Mouse (Mus musculus): ENCODE results near the gene Spint3. TPM values are rescaled to one million over a fixed set of nuclear protein-coding genes. Genes with fewer than 3 reads are reported as not detected.
A peak's percentile ranks its signal among the peaks of the same experiment; 100 is the strongest.

Gene Spint3
- total RNA-seq, 2 experiments from 2014 or later: not detected

GRCm38 (mm10) chr2:164549963-164550894, 23.0 kb downstream of the Spint3 start:
- no peak for DNase-seq

DNA sequence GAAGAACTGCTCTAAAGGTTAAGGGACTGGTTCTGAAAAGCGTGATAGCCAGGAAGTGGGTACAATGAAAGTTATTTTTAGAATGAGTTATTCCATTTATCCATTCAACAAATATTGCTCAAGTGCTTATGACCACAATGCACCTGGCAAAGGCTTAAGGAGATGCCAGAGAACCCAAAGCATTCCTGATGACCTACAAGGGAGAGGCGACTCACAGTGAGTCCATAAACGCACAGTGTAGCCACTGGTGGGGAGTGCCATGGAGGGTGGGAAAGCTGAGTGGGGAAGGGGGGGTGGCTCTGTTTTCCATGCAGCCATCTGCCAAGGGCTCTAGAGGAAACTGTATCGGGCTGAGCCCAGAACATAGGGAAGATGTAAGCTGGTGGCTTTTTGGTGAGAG, 23.9 kb downstream of the Spint3 start:
- no peak for DNase-seq

DNA sequence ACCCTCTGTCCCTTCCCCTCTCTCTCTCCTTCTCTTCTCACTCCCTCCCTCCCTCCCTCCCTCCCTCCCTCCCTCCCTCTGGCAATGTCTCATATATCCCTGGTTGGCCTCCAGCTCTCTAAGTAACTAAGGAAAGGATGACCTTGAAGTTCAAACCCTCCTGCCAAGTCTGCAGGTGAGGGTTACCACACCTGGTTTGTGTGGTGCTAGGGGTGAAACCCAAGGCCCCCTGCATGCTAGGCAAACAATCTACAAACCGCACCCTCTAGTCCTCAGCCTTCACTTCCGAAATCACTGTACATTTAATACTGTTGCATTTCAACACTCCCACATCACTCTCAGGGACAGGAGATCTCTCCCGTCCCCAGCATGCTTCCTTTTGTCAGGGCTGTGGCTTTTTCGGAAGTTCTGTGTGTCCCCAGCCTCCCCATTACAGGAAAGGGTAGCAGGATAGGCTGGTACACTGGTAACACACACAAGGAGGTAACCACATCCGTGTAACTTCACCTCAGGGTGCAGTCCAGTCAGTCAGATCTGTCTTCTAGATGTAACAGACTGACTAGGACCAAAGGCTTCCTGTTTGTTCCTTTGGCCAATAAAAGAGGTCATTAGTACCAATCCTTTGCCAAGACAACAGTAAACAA, 28.7 kb downstream of the Spint3 start:
- DNase-seq: no peak

GRCm38 (mm10) chr2:164543745-164544144, 29.5 kb downstream of the Spint3 start:
- DNase-seq: no peak

DNA sequence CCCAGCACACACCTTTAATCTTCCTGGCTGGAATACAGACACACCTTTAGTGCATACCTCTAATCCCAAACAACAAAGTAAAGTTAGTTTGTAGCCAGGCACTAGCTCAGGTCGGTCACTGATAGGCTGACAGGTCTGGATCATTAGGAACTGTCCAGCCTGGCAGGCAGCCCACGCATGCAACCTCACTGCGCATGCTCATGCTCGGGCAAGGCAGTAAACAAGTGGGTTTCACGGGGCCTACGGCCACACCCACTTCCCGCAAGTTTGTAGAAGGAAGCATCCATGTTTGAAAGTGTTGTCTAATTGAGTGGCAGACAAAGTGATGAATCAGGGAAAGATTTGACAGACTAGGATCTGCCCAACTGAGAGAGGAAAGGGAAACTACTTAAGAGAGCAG, 30.7 kb downstream of the Spint3 start:
- DNase-seq: no peak

GRCm38 (mm10) chr2:164542132-164542531, 31.1 kb downstream of the Spint3 start:
- no peak for DNase-seq

DNA sequence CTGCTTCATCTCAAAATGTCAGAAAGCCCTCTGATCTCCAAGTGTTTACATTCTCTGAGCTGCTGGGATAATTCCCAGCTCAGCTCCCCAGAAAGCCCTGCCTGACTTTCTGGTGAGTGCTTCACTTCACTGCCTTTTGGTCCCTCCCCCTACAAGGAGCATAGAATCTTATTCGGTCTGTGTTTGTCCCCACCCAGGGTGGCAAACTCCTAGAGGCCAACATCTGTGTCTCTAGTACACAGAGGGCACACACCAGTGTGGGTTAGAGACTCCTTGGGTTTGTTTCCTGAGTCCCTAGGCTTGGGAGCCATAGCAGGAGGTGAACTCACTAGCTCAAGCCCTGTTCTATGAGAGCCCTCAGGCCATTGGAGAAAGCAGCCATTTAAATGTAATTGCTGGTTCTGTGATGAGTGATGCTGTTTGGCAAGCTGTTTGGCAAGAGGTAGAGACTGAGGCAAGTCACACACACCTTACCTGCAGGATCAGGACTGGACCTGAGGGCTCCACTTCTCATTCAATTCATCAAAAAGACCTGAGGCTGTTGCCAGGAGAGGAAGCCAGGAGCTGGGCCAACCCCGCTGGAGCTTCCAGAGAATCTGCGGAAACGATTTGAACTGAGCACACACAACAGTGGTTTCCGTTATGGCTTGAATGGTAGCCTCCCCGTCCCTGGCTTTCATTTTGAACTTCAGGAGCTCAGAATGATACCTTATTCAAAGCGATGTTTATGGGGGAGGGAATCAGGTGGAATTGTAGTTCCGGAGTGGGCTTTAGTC, 32.4 kb downstream of the Spint3 start:
- peak; percentile 25 for DNase-seq

DNA sequence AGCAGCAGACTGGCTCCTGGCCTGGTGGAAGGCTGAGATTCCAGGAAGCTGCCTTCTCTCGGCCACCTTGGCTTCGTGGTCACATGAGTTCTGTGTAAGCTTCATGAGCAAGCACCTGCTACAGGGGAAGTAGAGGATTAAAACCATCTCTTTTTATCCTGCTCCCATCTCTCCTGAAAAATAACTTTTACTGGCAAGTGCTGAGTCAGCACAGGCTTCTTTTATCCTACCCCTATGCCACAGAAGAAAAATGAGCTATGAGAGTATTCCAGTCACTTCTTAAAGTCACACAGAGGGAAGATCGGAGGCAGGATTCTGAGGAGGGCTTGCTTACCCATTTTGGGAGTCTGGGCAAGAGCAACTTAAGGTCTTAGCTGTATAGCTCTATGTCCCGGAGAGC, 36.3 kb downstream of the Spint3 start:
- DNase-seq: no peak

- no peak for DNase-seq
Observed at GRCm38 (mm10) chr2:164534315-164534714, 38.9 kb downstream of the Spint3 start.

DNA sequence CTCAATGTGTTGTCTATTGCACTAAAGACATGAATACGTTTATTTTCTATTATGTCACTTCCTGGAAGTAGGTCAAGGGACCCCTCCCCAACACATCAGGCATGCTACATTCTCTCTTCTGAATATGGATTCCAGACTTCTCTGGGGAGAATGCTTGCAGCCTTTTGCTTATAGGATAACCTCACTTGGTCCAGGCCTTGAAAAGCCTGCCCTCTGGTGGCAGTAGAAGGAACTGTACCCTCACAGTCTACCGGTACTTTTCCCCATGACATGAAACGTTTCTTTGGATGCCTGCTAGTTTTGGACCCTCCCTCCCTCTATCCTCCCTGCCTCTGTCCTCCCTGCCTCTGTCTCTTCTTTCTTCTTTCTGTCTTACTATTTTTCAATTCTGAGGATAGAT, 42.1 kb downstream of the Spint3 start:
- DNase-seq: peak; percentile 70

GRCm38 (mm10) chr2:164528557-164528956, 44.7 kb downstream of the Spint3 start:
- no peak for DNase-seq

GRCm38 (mm10) chr2:164523301-164523773, 49.9 kb downstream of the Spint3 start:
- no peak for DNase-seq

- no peak for DNase-seq
Observed at GRCm38 (mm10) chr2:164522280-164522679, 51.0 kb downstream of the Spint3 start.

- DNase-seq: no peak
Observed at GRCm38 (mm10) chr2:164521841-164522240, 51.4 kb downstream of the Spint3 start.

- peak; percentile 29 for DNase-seq
Observed at GRCm38 (mm10) chr2:164520782-164521181, 52.5 kb downstream of the Spint3 start.

Other genes starting within 250 kb of the Spint3 start
- not detected for gene Svs5, start 240.7 kb downstream of the Spint3 start, total RNA-seq (2021)
- 1 to 10 TPM in 1 of 2 experiments, not detected in 1; 1.4 TPM for gene Slpi, start 184.4 kb downstream of the Spint3 start, total RNA-seq (2021)
- gene Rbpjl, start 170.3 kb downstream of the Spint3 start, total RNA-seq (2021): under 1 TPM; 0.05 to 0.07 TPM
- gene Matn4, start 168.3 kb downstream of the Spint3 start, total RNA-seq (2021): 1 to 10 TPM; 5.8 to 7.8 TPM
- gene Sdc4, start 129.6 kb downstream of the Spint3 start, total RNA-seq (2021): 10 to 100 TPM; 52.5 TPM
- 10 to 100 TPM; 16.8 to 18.4 TPM for gene Sys1, start 116.5 kb downstream of the Spint3 start, total RNA-seq (2021)
- 1 to 10 TPM in 1 of 2 experiments, not detected in 1; 3.3 TPM for gene Gm20458, start 112.5 kb downstream of the Spint3 start, total RNA-seq (2021)
- not detected for gene Trp53tg5, start 99.7 kb downstream of the Spint3 start, total RNA-seq (2021)
- 10 to 100 TPM; 13.0 to 17.7 TPM for gene Dbndd2, start 87.4 kb downstream of the Spint3 start, total RNA-seq (2021)
- 10 to 100 TPM; 44.3 to 51.3 TPM for gene Pigt, start 75.9 kb downstream of the Spint3 start, total RNA-seq (2021)
- gene Wfdc2, start 11.0 kb downstream of the Spint3 start, total RNA-seq (2021): not detected
- gene Wfdc6a, start 12.0 kb upstream of the Spint3 start, total RNA-seq (2021): not detected
- not detected for gene Eppin, start 20.1 kb upstream of the Spint3 start, total RNA-seq (2021)
- not detected for gene Wfdc6b, start 40.1 kb upstream of the Spint3 start, total RNA-seq (2021)
- not detected for gene Wfdc8, start 40.2 kb upstream of the Spint3 start, total RNA-seq (2021)
- gene Wfdc16, start 65.3 kb upstream of the Spint3 start, total RNA-seq (2021): not detected
- gene Wfdc10, start 82.6 kb upstream of the Spint3 start, total RNA-seq (2021): not detected
- gene Wfdc9, start 83.1 kb upstream of the Spint3 start, total RNA-seq (2021): not detected
- gene Wfdc11, start 100.6 kb upstream of the Spint3 start, total RNA-seq (2021): not detected
- not detected for gene Wfdc13, start 111.6 kb upstream of the Spint3 start, total RNA-seq (2021)
- not detected for gene Spint4, start 125.0 kb upstream of the Spint3 start, total RNA-seq (2021)
- not detected for gene Spint5, start 141.8 kb upstream of the Spint3 start, total RNA-seq (2021)
- gene Wfdc3, start 172.5 kb upstream of the Spint3 start, total RNA-seq (2021): not detected
- gene Dnttip1, start 172.5 kb upstream of the Spint3 start, total RNA-seq (2021): 10 to 100 TPM; 27.4 to 31.9 TPM
- gene Ube2c, start 196.4 kb upstream of the Spint3 start, total RNA-seq (2021): 10 to 100 TPM; 14.2 to 16.9 TPM
- gene Tnnc2, start 206.5 kb upstream of the Spint3 start, total RNA-seq (2021): over 10,000 TPM; 13,775 to 14,965 TPM
- 10 to 100 TPM; 18.1 to 20.5 TPM for gene Snx21, start 212.4 kb upstream of the Spint3 start, total RNA-seq (2021)
- gene Acot8, start 231.4 kb upstream of the Spint3 start, total RNA-seq (2021): 10 to 100 TPM in 1 of 2 experiments, 1 to 10 TPM in 1; 9.7 to 10.4 TPM
- 1 to 10 TPM; 1.2 to 1.4 TPM for gene Zswim3, start 231.6 kb upstream of the Spint3 start, total RNA-seq (2021)
- 1 to 10 TPM; 3.5 to 4.5 TPM for gene Zswim1, start 249.2 kb upstream of the Spint3 start, total RNA-seq (2021)